Mouse (Mus musculus) hindbrain, embryonic 13.5 days (tissue): ENCODE data around the gene Sirt7. TPM values are rescaled to one million over a fixed set of nuclear protein-coding genes. Genes with fewer than 3 reads are reported as not detected.
A peak's percentile ranks its signal among the peaks of the same experiment; 100 is the strongest.

Experiments
- ATAC-seq: fragments of 200-750 bp; cut with Nextera tagmentation; 2 replicates; pipeline ENCODE4 v1.8.0; 2017; ENCODE audit warnings: moderate TSS enrichment; ENCODE audit not compliant: low FRiP score
- H3K27ac ChIP-seq: fragments of 300-500 bp; sonication (generic); 2 replicates; pipeline ENCODE4 v1.5.1; 2015; ENCODE audit warnings: inconsistent platforms, mild to moderate bottlenecking, moderate library complexity
- H3K27me3 ChIP-seq: fragments of 300-500 bp; sonication (generic); 2 replicates; pipeline ENCODE4 v1.6.1; 2015; ENCODE audit warnings: mild to moderate bottlenecking, inconsistent platforms
- H3K36me3 ChIP-seq: fragments of 300-500 bp; sonication (generic); 2 replicates; pipeline ENCODE4 v1.6.1; 2015; ENCODE audit warnings: mild to moderate bottlenecking, inconsistent platforms
- H3K4me1 ChIP-seq: fragments of 300-500 bp; sonication (generic); replicated peaks from 2 replicates; pipeline ENCODE4 v1.6.1; 2015; ENCODE audit warnings: inconsistent platforms
- H3K4me2 ChIP-seq: fragments of 300-500 bp; sonication (generic); 2 replicates; pipeline ENCODE4 v1.6.1; 2015; ENCODE audit warnings: inconsistent platforms, mild to moderate bottlenecking, moderate library complexity
- H3K4me3 ChIP-seq: fragments of 300-500 bp; sonication (generic); 2 replicates; pipeline ENCODE4 v1.5.1; 2015; ENCODE audit warnings: mild to moderate bottlenecking, inconsistent platforms
- H3K9ac ChIP-seq: fragments of 300-500 bp; sonication (generic); 2 replicates; pipeline ENCODE4 v1.6.1; 2015; ENCODE audit warnings: mild to moderate bottlenecking, inconsistent platforms
- H3K9me3 ChIP-seq: fragments of 300-500 bp; sonication (generic); 2 replicates; pipeline ENCODE4 v1.6.1; 2016; ENCODE audit warnings: inconsistent platforms
- whole genome bisulfite sequencing: fragments of 180-500 bp; shearing (Covaris S2); methylation state at CpG from one replicate; pipeline ENCODE4 v1.1.7; 2015; 5-methylcytosine and 5-hydroxymethylcytosine counted together
- polyA plus RNA-seq: library from polyadenylated mRNA; unstranded; fragments of >200 nt; fragmentation: Nextera tagmentation; extraction: Ambion mirVana; gene quantifications from 2 replicates; pipeline ENCODE4 v1.2.1, GENCODE M21; 2015

The Sirt7 gene
- polyA plus RNA-seq, 1 experiment from 2014 or later = 50.6 TPM

- H3K36me3 ChIP-seq = peaks cover 15% of the 10 kb centered on the region
- H3K9me3 ChIP-seq = no peaks in the 10 kb centered on the region
- under 1% methylated on average over 106 of the region's 116 CpGs for WGBS
- H3K4me3 ChIP-seq = peak overlapping the region; percentile 94
- H3K27me3 ChIP-seq = no peaks in the 10 kb centered on the region
- H3K4me1 ChIP-seq = peaks cover 43% of the 10 kb centered on the region
- peak overlapping the region; percentile 92 for H3K27ac ChIP-seq
- H3K4me2 ChIP-seq = peak overlapping the region; percentile 86
- peak; percentile 87 for ATAC-seq
- H3K9ac ChIP-seq = peak overlapping the region; percentile 95
Observed at GRCm38 (mm10) chr11:120632559-120633519, 7.8 kb upstream of the Sirt7 start.

GRCm38 (mm10) chr11:120631726-120632448 lies 6.8 kb upstream of the Sirt7 start:
- Histone ChIP-seq H3K4me3 (peak overlapping the region; percentile 94), H3K27ac (peak overlapping the region; percentile 92; the same call in 1 of the 2 replicates), H3K4me1 (peaks cover 43% of the 10 kb centered on the region), H3K9me3 (no peaks in the 10 kb centered on the region), H3K4me2 (peak overlapping the region; percentile 86), H3K36me3 (peaks cover 24% of the 10 kb centered on the region), H3K9ac (peak overlapping the region; percentile 95), H3K27me3 (no peaks in the 10 kb centered on the region)
- 69% methylated on average over 4 of the region's 4 CpGs for WGBS
- ATAC-seq = no peak

- no peak for ATAC-seq
- Histone ChIP-seq H3K27ac (peak overlapping the region; percentile 64; the same call in 1 of the 2 replicates), H3K27me3 (no peaks in the 10 kb centered on the region), H3K36me3 (peaks cover 31% of the 10 kb centered on the region), H3K4me2 (peak overlapping the region; percentile 86), H3K4me3 (peak overlapping the region; percentile 94; the same call in 1 of the 2 replicates), H3K9me3 (no peaks in the 10 kb centered on the region), H3K9ac (peak overlapping the region; percentile 95), H3K4me1 (peaks cover 43% of the 10 kb centered on the region)
- WGBS = 54% methylated on average over 7 of the region's 7 CpGs
Observed at GRCm38 (mm10) chr11:120630881-120631725, 6.1 kb upstream of the Sirt7 start.

- H3K4me2 ChIP-seq = peak overlapping the region; percentile 26
- H3K9me3 ChIP-seq = no peaks in the 10 kb centered on the region
- peaks cover 32% of the 10 kb centered on the region for H3K36me3 ChIP-seq
- peak overlapping the region; percentile 64 for H3K27ac ChIP-seq
- H3K4me3 ChIP-seq = peak overlapping the region; percentile 8; the same call in 1 of the 2 replicates
- peaks cover 47% of the 10 kb centered on the region for H3K4me1 ChIP-seq
- H3K9ac ChIP-seq = peak overlapping the region; percentile 63
- H3K27me3 ChIP-seq = no peaks in the 10 kb centered on the region
- no peak for ATAC-seq
- 43% methylated on average over 5 of the region's 5 CpGs for WGBS
Observed at GRCm38 (mm10) chr11:120630401-120630871, 5.4 kb upstream of the Sirt7 start.

GRCm38 (mm10) chr11:120629911-120630310 lies 4.9 kb upstream of the Sirt7 start:
- Histone ChIP-seq H3K27me3 (no peaks in the 10 kb centered on the region), H3K9me3 (no peaks in the 10 kb centered on the region), H3K36me3 (peaks cover 32% of the 10 kb centered on the region), H3K27ac (peak overlapping the region; percentile 64), H3K9ac (peak overlapping the region; percentile 63), H3K4me1 (peaks cover 52% of the 10 kb centered on the region), H3K4me3 (no peak overlapping the region), H3K4me2 (peak overlapping the region; percentile 26)
- no peak for ATAC-seq
- WGBS = 41% methylated on average over 7 of the region's 7 CpGs

- H3K36me3 ChIP-seq = peaks cover 32% of the 10 kb centered on the region
- 0 out of 2 replicates have a peak overlapping the region, but pooled peaks have one; percentile 63 for H3K9ac ChIP-seq
- H3K4me2 ChIP-seq = peak overlapping the region; percentile 26
- no peaks in the 10 kb centered on the region for H3K27me3 ChIP-seq
- no peaks in the 10 kb centered on the region for H3K9me3 ChIP-seq
- no peak overlapping the region for H3K4me3 ChIP-seq
- 73% methylated on average over 23 of the region's 23 CpGs for WGBS
- H3K4me1 ChIP-seq = peaks cover 50% of the 10 kb centered on the region
- 0 out of 2 replicates have a peak overlapping the region, but pooled peaks have one; percentile 64 for H3K27ac ChIP-seq
- no peak for ATAC-seq
Observed at GRCm38 (mm10) chr11:120629341-120629730, 4.3 kb upstream of the Sirt7 start.

GRCm38 (mm10) chr11:120628601-120629340 lies 3.7 kb upstream of the Sirt7 start:
- Histone ChIP-seq H3K4me1 (peaks cover 50% of the 10 kb centered on the region), H3K4me3 (no peak overlapping the region), H3K9me3 (no peaks in the 10 kb centered on the region), H3K9ac (no peak overlapping the region), H3K27me3 (no peaks in the 10 kb centered on the region), H3K4me2 (no peak overlapping the region), H3K27ac (no peak overlapping the region), H3K36me3 (peaks cover 32% of the 10 kb centered on the region)
- no peak for ATAC-seq
- 94% methylated on average over 23 of the region's 23 CpGs for WGBS

- no peak overlapping the region for H3K4me3 ChIP-seq
- WGBS = 80% methylated on average over 22 of the region's 22 CpGs
- H3K36me3 ChIP-seq = peaks cover 40% of the 10 kb centered on the region
- H3K9ac ChIP-seq = no peak overlapping the region
- no peak overlapping the region for H3K4me2 ChIP-seq
- H3K4me1 ChIP-seq = peaks cover 55% of the 10 kb centered on the region
- no peak overlapping the region for H3K27ac ChIP-seq
- no peak for ATAC-seq
- H3K9me3 ChIP-seq = no peaks in the 10 kb centered on the region
- no peaks in the 10 kb centered on the region for H3K27me3 ChIP-seq
Observed at GRCm38 (mm10) chr11:120627468-120628300, 2.6 kb upstream of the Sirt7 start.

- Histone ChIP-seq H3K4me1 (peaks cover 47% of the 10 kb centered on the region), H3K9me3 (no peaks in the 10 kb centered on the region), H3K27me3 (no peaks in the 10 kb centered on the region), H3K9ac (no peak overlapping the region; the same call in 1 of the 2 replicates), H3K27ac (no peak overlapping the region), H3K36me3 (peaks cover 47% of the 10 kb centered on the region), H3K4me3 (no peak overlapping the region), H3K4me2 (no peak overlapping the region)
- 91% methylated on average over 11 of the region's 11 CpGs for WGBS
- ATAC-seq = no peak
Observed at GRCm38 (mm10) chr11:120626785-120627467, 1.9 kb upstream of the Sirt7 start.

GRCm38 (mm10) chr11:120624680-120625111 lies 344 bp downstream of the Sirt7 start:
- Histone ChIP-seq H3K9ac (peak overlapping the region; percentile 92), H3K36me3 (peaks cover 66% of the 10 kb centered on the region)

More at GRCm38 (mm10) chr11:120624680-120625111, 344 bp downstream of the Sirt7 start:
- ATAC-seq = peak; percentile 83
- no peaks in the 10 kb centered on the region for H3K27me3 ChIP-seq
- peaks cover 26% of the 10 kb centered on the region for H3K4me1 ChIP-seq
- peak overlapping the region; percentile 90 for H3K27ac ChIP-seq
- H3K4me3 ChIP-seq = peak overlapping the region; percentile 98
- WGBS = 1% methylated on average over 53 of the region's 53 CpGs
- H3K9me3 ChIP-seq = no peaks in the 10 kb centered on the region
- H3K4me2 ChIP-seq = peak overlapping the region; percentile 98
